Mouse (Mus musculus): ENCODE measurements at regions not wholly inside any gene's neighbourhood (a gene's known extent, or its start where the extent isn't known, plus 50 kb on each side); places are given as distances from the start of the nearest gene placed in this dataset.

- ATAC-seq (ENCODE audit: extremely low read depth, insufficient number of reproducible peaks, low FRiP score, poor library complexity, severe bottlenecking) = no peak
Observed at GRCm38 (mm10) chr3:41426946-41427345, 128.6 kb upstream of the Jade1 start.

GRCm38 (mm10) chr3:41425863-41426262, 129.7 kb upstream of the Jade1 start:
- ATAC-seq (ENCODE audit: extremely low read depth, insufficient number of reproducible peaks, low FRiP score, poor library complexity, severe bottlenecking) = no peak

- ATAC-seq (ENCODE audit: extremely low read depth, insufficient number of reproducible peaks, low FRiP score, poor library complexity, severe bottlenecking) = no peak
Observed at GRCm38 (mm10) chr3:41424142-41424939, 131.2 kb upstream of the Jade1 start.

GRCm38 (mm10) chr3:41423630-41424029, 131.9 kb upstream of the Jade1 start:
- no peak for ATAC-seq (ENCODE audit: extremely low read depth, insufficient number of reproducible peaks, low FRiP score, poor library complexity, severe bottlenecking)

GRCm38 (mm10) chr3:41422615-41423579, 132.6 kb upstream of the Jade1 start:
- no peak for ATAC-seq (ENCODE audit: extremely low read depth, insufficient number of reproducible peaks, low FRiP score, poor library complexity, severe bottlenecking)

- ATAC-seq (ENCODE audit: extremely low read depth, insufficient number of reproducible peaks, low FRiP score, poor library complexity, severe bottlenecking) = no peak
Observed at GRCm38 (mm10) chr3:41413771-41414170, 141.8 kb upstream of the Jade1 start.

GRCm38 (mm10) chr3:41412698-41413097, 142.8 kb upstream of the Jade1 start:
- ATAC-seq (ENCODE audit: extremely low read depth, insufficient number of reproducible peaks, low FRiP score, poor library complexity, severe bottlenecking) = no peak

- ATAC-seq (ENCODE audit: extremely low read depth, insufficient number of reproducible peaks, low FRiP score, poor library complexity, severe bottlenecking) = no peak
Observed at GRCm38 (mm10) chr3:41408821-41409737, 146.5 kb upstream of the Jade1 start.

GRCm38 (mm10) chr3:41408423-41408820, 147.1 kb upstream of the Jade1 start:
- ATAC-seq (ENCODE audit: extremely low read depth, insufficient number of reproducible peaks, low FRiP score, poor library complexity, severe bottlenecking) = peak; percentile 90

- no peak for ATAC-seq (ENCODE audit: extremely low read depth, insufficient number of reproducible peaks, low FRiP score, poor library complexity, severe bottlenecking)
Observed at GRCm38 (mm10) chr3:41407988-41408387, 147.5 kb upstream of the Jade1 start.

- no peak for ATAC-seq (ENCODE audit: extremely low read depth, insufficient number of reproducible peaks, low FRiP score, poor library complexity, severe bottlenecking)
Observed at GRCm38 (mm10) chr3:41407520-41407919, 148.0 kb upstream of the Jade1 start.

- ATAC-seq (ENCODE audit: extremely low read depth, insufficient number of reproducible peaks, low FRiP score, poor library complexity, severe bottlenecking) = no peak
Observed at GRCm38 (mm10) chr3:41401881-41402280, 153.7 kb upstream of the Jade1 start.

- ATAC-seq (ENCODE audit: extremely low read depth, insufficient number of reproducible peaks, low FRiP score, poor library complexity, severe bottlenecking) = no peak
Observed at GRCm38 (mm10) chr3:41389868-41390267, 165.7 kb upstream of the Jade1 start.

- no peak for ATAC-seq (ENCODE audit: extremely low read depth, insufficient number of reproducible peaks, low FRiP score, poor library complexity, severe bottlenecking)
Observed at GRCm38 (mm10) chr3:41387469-41388212, 167.9 kb upstream of the Jade1 start.

- ATAC-seq (ENCODE audit: extremely low read depth, insufficient number of reproducible peaks, low FRiP score, poor library complexity, severe bottlenecking) = no peak
Observed at GRCm38 (mm10) chr3:41386299-41386698, 169.2 kb upstream of the Jade1 start.

GRCm38 (mm10) chr3:41384410-41384809, 171.1 kb upstream of the Jade1 start:
- ATAC-seq (ENCODE audit: extremely low read depth, insufficient number of reproducible peaks, low FRiP score, poor library complexity, severe bottlenecking) = no peak

GRCm38 (mm10) chr3:41378576-41378975, 177.0 kb upstream of the Jade1 start:
- ATAC-seq (ENCODE audit: extremely low read depth, insufficient number of reproducible peaks, low FRiP score, poor library complexity, severe bottlenecking) = no peak

GRCm38 (mm10) chr3:41377826-41378406, 177.6 kb upstream of the Jade1 start:
- no peak for ATAC-seq (ENCODE audit: extremely low read depth, insufficient number of reproducible peaks, low FRiP score, poor library complexity, severe bottlenecking)

All from neutrophil, adult 5-6 weeks (primary cell).